Mouse (Mus musculus): ENCODE measurements around the gene Gm28539. TPM values are rescaled to one million over a fixed set of nuclear protein-coding genes. Genes with fewer than 3 reads are reported as not detected.
"Not testable (repeated sequence)": the region's sequence is repeated elsewhere in the genome, so short reads cannot be mapped to it uniquely, and the experiment has no call there.

The Gm28539 gene
- polyA plus RNA-seq, 1 experiment from 2014 or later: not detected

GRCm38 (mm10) chr16:18870495-18870894 is 34.1 kb downstream of the Gm28539 start:
- 88% methylated on average over 1 of the region's 1 CpGs for WGBS
- H3K4me3 ChIP-seq; H3K9ac ChIP-seq; H3K27ac ChIP-seq; H3K27me3 ChIP-seq; ATAC-seq; H3K4me2 ChIP-seq; H3K9me3 ChIP-seq (replicated peaks); H3K4me1 ChIP-seq: not testable (repeated sequence)
- H3K36me3 ChIP-seq (ENCODE audit: poor library complexity, severe bottlenecking): peaks cover 38% of the 10 kb centered on the region

DNA sequence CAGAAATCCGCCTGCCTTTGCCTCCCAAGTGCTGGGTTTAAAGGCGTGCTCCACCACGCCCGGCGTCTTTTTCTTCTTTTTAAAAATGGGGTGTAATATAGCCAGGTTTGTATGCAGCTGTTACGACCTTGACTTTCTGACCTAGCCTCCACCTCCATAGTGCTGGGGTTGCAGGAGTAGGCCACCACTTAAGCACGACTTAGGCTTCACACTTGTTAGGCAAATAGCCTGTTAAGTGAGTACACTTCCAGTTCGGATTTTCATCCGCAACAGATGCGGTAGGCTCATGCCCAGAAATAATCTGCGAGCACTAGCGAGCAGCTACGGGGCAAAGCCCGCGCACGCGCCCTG is 39.7 kb downstream of the Gm28539 start:
- Histone ChIP-seq H3K36me3 (ENCODE audit: poor library complexity, severe bottlenecking) (peaks cover 34% of the 10 kb centered on the region), H3K4me2 (peak overlapping the region; percentile 83), H3K9me3 (replicated peaks) (no peaks in the 10 kb centered on the region), H3K4me1 (peaks cover 36% of the 10 kb centered on the region), H3K27ac (peak overlapping the region; percentile 96), H3K27me3 (no peaks in the 10 kb centered on the region), H3K9ac (peak overlapping the region; percentile 93), H3K4me3 (peak overlapping the region; percentile 84)
- WGBS: under 1% methylated on average over 17 of the region's 17 CpGs
- ATAC-seq: no peak

DNA sequence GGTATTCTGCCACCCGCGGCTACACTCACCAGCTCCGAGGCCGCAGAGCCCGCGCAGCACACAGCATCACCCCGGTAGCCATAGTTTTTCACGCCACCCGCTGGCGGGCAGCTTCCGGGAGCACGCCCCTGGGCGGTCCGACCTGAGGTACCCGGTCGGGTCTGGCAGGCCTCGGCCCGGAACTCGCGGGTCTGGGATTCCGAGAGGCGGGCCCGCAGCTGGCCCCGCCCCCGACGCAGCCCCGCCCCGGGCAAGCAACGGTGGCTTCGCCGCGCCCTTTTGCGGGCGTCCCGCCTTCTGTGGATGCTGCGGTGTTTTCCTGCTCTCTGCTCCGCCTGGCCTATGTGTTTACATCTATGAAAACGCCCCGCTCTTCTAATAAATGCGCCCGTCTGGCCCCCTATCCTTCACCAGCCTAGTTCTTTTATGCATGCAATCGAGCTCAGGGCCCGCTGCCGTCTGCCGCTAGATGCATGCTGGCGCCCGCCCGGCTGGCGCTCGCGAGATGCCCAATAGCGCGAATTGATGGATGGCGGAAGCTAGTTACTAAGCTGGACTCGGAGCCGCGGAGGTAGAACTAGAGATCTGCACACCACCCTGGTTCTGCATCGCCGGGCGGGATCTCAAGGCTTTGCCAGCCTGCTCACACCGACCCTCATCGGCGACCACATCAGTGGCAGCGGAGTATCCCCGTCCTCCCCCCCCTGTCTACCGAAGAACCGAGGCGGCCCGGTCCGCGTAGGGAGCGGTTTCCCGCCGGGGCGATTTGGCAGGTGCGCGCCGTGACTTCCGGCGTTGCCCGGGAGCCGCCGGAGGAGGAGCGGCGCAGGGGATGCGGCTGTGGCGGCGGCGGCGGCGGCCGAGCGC is 40.3 kb downstream of the Gm28539 start, which contains the start of the genes Mrpl40 and Hira:
Mrpl40 (minus strand) TSS at position 421 of the 867 bp plus-strand sequence.
Hira (plus strand) TSS at position 596 of the 867 bp plus-strand sequence.
- Histone ChIP-seq H3K4me3 (peak within 1 kb of the TSS; percentile 84), H3K4me2 (peak within 1 kb of the TSS; percentile 83)
- WGBS: under 1% methylated on average over 67 of the region's 93 CpGs

GRCm38 (mm10) chr16:18877386-18878090 is 41.2 kb downstream of the Gm28539 start:
- H3K4me1 ChIP-seq: peaks cover 37% of the 10 kb centered on the region
- H3K27me3 ChIP-seq: no peaks in the 10 kb centered on the region
- H3K4me3 ChIP-seq: peak overlapping the region; percentile 84
- H3K9ac ChIP-seq: peak overlapping the region; percentile 93
- H3K27ac ChIP-seq: peak overlapping the region; percentile 96
- peak overlapping the region; percentile 83 for H3K4me2 ChIP-seq
- H3K36me3 ChIP-seq (ENCODE audit: poor library complexity, severe bottlenecking): peaks cover 30% of the 10 kb centered on the region
- no peaks in the 10 kb centered on the region for H3K9me3 ChIP-seq (replicated peaks)
- ATAC-seq: peak; percentile 38
- under 1% methylated on average over 43 of the region's 43 CpGs for WGBS

More for the DNA sequence above, 40.3 kb downstream of the Gm28539 start, which contains the start of the genes Mrpl40 and Hira:
- Histone ChIP-seq H3K36me3 (ENCODE audit: poor library complexity, severe bottlenecking) (peaks cover 34% of the 10 kb centered on the region), H3K9me3 (replicated peaks) (no peaks in the 10 kb centered on the region), H3K27me3 (no peaks in the 10 kb centered on the region), H3K4me1 (peaks cover 37% of the 10 kb centered on the region), H3K27ac (peak within 1 kb of the TSS; percentile 96), H3K9ac (peak within 1 kb of the TSS; percentile 93)
- ATAC-seq: peak; percentile 92

DNA sequence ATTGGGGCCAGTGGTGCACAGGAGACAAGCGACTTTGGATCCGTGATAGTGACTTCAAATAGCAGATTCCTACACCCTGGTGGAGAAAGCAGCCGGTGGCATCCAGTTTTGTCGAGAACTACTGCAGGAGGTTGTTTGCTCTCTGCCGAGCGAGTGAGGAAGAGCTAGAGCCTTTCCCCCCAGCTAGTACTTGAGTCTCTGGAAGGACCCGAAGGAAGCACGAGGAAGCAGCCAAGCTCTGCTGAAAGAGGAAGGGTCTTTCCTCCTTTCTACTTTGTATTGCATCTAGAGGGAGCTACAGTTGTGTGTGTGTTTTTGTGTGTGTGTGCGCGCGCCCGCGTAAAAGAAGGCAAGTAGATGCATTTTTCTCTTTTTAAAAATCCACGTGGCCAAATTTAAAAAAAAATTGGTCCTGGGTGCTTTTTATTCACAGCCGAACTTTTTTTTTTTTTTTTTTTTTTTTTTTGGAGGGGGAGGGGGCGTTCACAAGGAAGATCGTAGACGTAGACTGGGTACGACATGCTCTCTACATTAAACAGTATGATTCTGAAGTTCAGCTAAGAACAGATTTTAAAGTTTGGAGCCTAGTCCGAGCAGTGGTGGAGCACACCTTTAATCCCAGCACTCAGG is 41.8 kb downstream of the Gm28539 start:
- peaks cover 37% of the 10 kb centered on the region for H3K4me1 ChIP-seq
- peak overlapping the region; percentile 84 for H3K4me3 ChIP-seq
- no peak for ATAC-seq
- H3K27ac ChIP-seq: peak overlapping the region; percentile 96
- H3K9ac ChIP-seq: peak overlapping the region; percentile 93
- peak overlapping the region; percentile 83 for H3K4me2 ChIP-seq
- H3K9me3 ChIP-seq (replicated peaks): no peaks in the 10 kb centered on the region
- WGBS: 31% methylated on average over 20 of the region's 20 CpGs
- H3K36me3 ChIP-seq (ENCODE audit: poor library complexity, severe bottlenecking): peaks cover 23% of the 10 kb centered on the region
- H3K27me3 ChIP-seq: no peaks in the 10 kb centered on the region

GRCm38 (mm10) chr16:18884044-18884443 is 47.7 kb downstream of the Gm28539 start:
- H3K4me2 ChIP-seq: no peak overlapping the region
- no peaks in the 10 kb centered on the region for H3K27me3 ChIP-seq
- ATAC-seq: no peak
- no peak overlapping the region for H3K4me3 ChIP-seq
- no peak overlapping the region for H3K9ac ChIP-seq
- H3K4me1 ChIP-seq: peaks cover 20% of the 10 kb centered on the region
- H3K9me3 ChIP-seq (replicated peaks): no peaks in the 10 kb centered on the region
- no peak overlapping the region for H3K27ac ChIP-seq
- H3K36me3 ChIP-seq (ENCODE audit: poor library complexity, severe bottlenecking): peaks cover 24% of the 10 kb centered on the region

DNA sequence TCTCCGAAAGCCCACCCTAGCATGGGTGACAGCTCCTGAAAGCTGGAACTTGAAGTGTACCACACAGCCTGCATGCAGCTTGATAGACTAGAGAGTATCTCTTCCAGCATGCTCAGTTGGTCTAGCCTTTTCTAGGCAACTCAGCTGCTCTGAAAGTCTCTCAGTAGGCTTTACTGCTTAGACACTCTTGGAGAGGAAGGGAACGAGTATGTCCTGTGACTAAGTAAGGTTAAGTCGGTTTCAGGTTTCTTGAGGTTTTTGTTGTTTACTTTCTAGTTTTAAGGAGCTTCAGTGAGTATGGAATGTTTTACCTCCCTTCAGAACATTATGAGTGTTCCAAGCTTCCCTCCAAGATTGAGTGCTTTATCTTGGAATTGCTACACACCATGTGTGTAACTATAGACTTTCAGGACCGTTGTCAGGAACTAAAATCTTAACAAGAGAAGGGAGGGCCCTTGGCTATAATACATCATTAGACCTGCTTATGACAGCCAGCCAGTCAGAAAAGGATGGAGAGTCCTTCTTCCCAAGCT is 57.5 kb downstream of the Gm28539 start:
- Histone ChIP-seq H3K4me3 (no peak overlapping the region), H3K36me3 (ENCODE audit: poor library complexity, severe bottlenecking) (peaks cover 28% of the 10 kb centered on the region), H3K4me2 (no peak overlapping the region), H3K27me3 (no peaks in the 10 kb centered on the region), H3K9me3 (replicated peaks) (no peaks in the 10 kb centered on the region), H3K4me1 (no peaks in the 10 kb centered on the region), H3K27ac (no peak overlapping the region), H3K9ac (no peak overlapping the region)
- WGBS: 87% methylated on average over 4 of the region's 4 CpGs
- no peak for ATAC-seq

DNA sequence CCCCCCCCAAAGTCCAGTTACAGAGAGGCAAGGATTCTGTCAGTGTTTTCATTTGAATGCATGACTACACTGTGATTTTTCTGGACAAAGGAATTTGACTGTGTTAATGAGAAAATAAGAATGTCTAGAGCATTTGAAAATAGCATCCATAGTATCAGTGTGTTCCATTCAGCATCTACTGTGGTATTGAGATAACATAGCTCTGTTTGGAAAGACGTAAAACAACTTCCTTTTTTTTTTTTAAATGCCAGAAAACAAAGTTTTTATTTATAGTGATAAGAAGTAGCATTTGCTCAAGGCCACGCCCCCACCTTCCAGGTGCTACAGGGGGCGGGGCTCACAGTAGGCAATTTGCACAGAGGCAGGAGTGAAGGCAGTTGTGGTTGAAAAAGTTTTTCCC is 58.9 kb downstream of the Gm28539 start:
- Histone ChIP-seq H3K9me3 (replicated peaks) (no peaks in the 10 kb centered on the region), H3K27me3 (no peaks in the 10 kb centered on the region), H3K4me3 (no peak overlapping the region), H3K4me2 (no peak overlapping the region), H3K27ac (no peak overlapping the region), H3K9ac (no peak overlapping the region), H3K36me3 (ENCODE audit: poor library complexity, severe bottlenecking) (peaks cover 42% of the 10 kb centered on the region), H3K4me1 (no peaks in the 10 kb centered on the region)
- 91% methylated on average over 3 of the region's 3 CpGs for WGBS
- ATAC-seq: no peak

- Histone ChIP-seq H3K27ac (no peak overlapping the region), H3K4me3 (no peak overlapping the region), H3K36me3 (ENCODE audit: poor library complexity, severe bottlenecking) (peaks cover 51% of the 10 kb centered on the region), H3K9me3 (replicated peaks) (no peaks in the 10 kb centered on the region), H3K9ac (no peak overlapping the region), H3K4me2 (no peak overlapping the region), H3K27me3 (no peaks in the 10 kb centered on the region), H3K4me1 (no peaks in the 10 kb centered on the region)
- no peak for ATAC-seq
- WGBS: 95% methylated on average over 10 of the region's 10 CpGs
Measured at GRCm38 (mm10) chr16:18896429-18896828, 60.0 kb downstream of the Gm28539 start.

- ATAC-seq: no peak
- no peaks in the 10 kb centered on the region for H3K9me3 ChIP-seq (replicated peaks)
- H3K9ac ChIP-seq: no peak overlapping the region
- H3K4me1 ChIP-seq: no peaks in the 10 kb centered on the region
- no peaks in the 10 kb centered on the region for H3K27me3 ChIP-seq
- peaks cover 67% of the 10 kb centered on the region for H3K36me3 ChIP-seq (ENCODE audit: poor library complexity, severe bottlenecking)
- H3K4me3 ChIP-seq: no peak overlapping the region
- H3K4me2 ChIP-seq: no peak overlapping the region
- 94% methylated on average over 1 of the region's 1 CpGs for WGBS
- H3K27ac ChIP-seq: no peak overlapping the region
Measured at GRCm38 (mm10) chr16:18905648-18906047, 69.3 kb downstream of the Gm28539 start.

DNA sequence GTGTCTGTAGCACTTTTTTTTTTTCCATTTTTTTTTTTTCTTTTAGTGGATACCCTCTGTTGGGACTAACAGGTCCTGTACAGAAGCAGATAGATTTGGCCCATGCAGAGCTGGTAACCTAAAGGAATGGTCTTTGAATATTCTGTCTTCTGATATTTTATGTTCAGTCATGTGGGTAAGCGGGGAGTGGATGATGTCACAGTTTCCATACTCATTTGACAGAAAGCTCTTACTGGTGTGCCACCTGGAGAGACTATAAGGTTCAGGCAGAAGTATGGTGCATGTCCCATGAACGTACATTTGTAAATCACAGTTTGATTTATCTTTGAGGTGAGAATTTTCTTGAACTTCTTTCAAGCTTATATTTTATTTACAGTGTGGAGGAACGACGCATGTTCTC is 79.7 kb downstream of the Gm28539 start:
- Histone ChIP-seq H3K36me3 (ENCODE audit: poor library complexity, severe bottlenecking) (peaks cover 80% of the 10 kb centered on the region), H3K9me3 (replicated peaks) (no peaks in the 10 kb centered on the region), H3K27ac (no peak overlapping the region), H3K4me3 (no peak overlapping the region), H3K27me3 (no peaks in the 10 kb centered on the region), H3K4me1 (no peaks in the 10 kb centered on the region), H3K4me2 (no peak overlapping the region), H3K9ac (no peak overlapping the region)
- WGBS: 96% methylated on average over 4 of the region's 4 CpGs
- no peak for ATAC-seq

DNA sequence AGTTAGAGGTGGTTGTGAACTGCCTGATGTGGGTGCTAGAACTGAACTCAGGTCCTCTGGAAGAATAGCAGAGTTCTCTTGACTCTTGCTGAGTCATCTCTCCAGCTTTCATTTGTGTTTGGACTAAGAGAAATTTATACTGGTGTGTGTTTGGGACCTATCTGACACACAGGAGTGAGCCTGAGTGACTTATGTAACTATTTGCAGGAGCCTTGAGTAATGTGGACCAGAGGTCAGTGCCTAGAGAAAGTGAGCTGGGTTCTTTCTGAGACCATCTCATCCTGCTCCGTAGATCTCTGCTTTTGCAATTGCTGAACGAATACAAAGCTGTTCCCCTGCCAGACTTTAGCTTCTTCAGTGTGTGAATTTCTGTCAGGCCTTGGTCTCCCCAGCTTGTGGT is 85.4 kb downstream of the Gm28539 start:
- no peak for ATAC-seq
- H3K27ac ChIP-seq: no peak overlapping the region
- peaks cover 96% of the 10 kb centered on the region for H3K36me3 ChIP-seq (ENCODE audit: poor library complexity, severe bottlenecking)

More for the DNA sequence above, 85.4 kb downstream of the Gm28539 start:
- 89% methylated on average over 2 of the region's 2 CpGs for WGBS
- Histone ChIP-seq H3K4me3 (no peak overlapping the region), H3K4me1 (no peaks in the 10 kb centered on the region), H3K9ac (no peak overlapping the region), H3K9me3 (replicated peaks) (no peaks in the 10 kb centered on the region), H3K27me3 (no peaks in the 10 kb centered on the region), H3K4me2 (no peak overlapping the region)
